Mouse (Mus musculus) bone marrow, adult 2 months (tissue): ENCODE measurements around the gene Gm21541. TPM values are rescaled to one million over a fixed set of nuclear protein-coding genes. Genes with fewer than 3 reads are reported as not detected.
"Not testable (repeated sequence)": the region's sequence is repeated elsewhere in the genome, so short reads cannot be mapped to it uniquely, and the experiment has no call there.

Experiments used
- H3K27ac ChIP-seq: fragments of 200-500 bp; 2 replicates; pipeline ENCODE4 v1.5.1; 2012; ENCODE audit warnings: low read depth, mild to moderate bottlenecking, control low read depth, inconsistent platforms, low read length; ENCODE audit not compliant: control insufficient read depth, poor library complexity, insufficient read depth
- H3K4me1 ChIP-seq: fragments of 200-500 bp; 2 replicates; pipeline ENCODE4 v1.6.1; 2011; ENCODE audit warnings: low read length; ENCODE audit not compliant: control insufficient read depth, insufficient read depth
- H3K4me3 ChIP-seq: fragments of 200-500 bp; replicated peaks from 2 replicates; pipeline ENCODE3; 2011; ENCODE audit warnings: mild to moderate bottlenecking, low read depth, low read length, control low read depth; ENCODE audit not compliant: control insufficient read depth
- WGBS: fragments of 180-500 bp; shearing (Covaris S2); methylation state at CpG from one replicate; pipeline ENCODE4 v1.1.7; 2018; 5-methylcytosine and 5-hydroxymethylcytosine counted together
- polyA plus RNA-seq: library from polyadenylated mRNA; stranded (reverse); fragments of >200 nt; gene quantifications from 2 replicates; pipeline ENCODE4 v1.2.4, GENCODE M21; 2011; ENCODE audit warnings: low replicate concordance; ENCODE audit not compliant: missing spikeins, insufficient read depth, insufficient read length

Gm21541 gene
- polyA plus RNA-seq = not detected in 2 replicates

GRCm38 (mm10) chr4:41903310-41903709 lies at the start of gene Gm21541:
TSS of gene Gm21541 (plus strand) at chr4:41903610.
- WGBS = no CpG with 5 or more reads among the region's 5 CpGs
- not testable (repeated sequence) for H3K4me3 ChIP-seq

DNA sequence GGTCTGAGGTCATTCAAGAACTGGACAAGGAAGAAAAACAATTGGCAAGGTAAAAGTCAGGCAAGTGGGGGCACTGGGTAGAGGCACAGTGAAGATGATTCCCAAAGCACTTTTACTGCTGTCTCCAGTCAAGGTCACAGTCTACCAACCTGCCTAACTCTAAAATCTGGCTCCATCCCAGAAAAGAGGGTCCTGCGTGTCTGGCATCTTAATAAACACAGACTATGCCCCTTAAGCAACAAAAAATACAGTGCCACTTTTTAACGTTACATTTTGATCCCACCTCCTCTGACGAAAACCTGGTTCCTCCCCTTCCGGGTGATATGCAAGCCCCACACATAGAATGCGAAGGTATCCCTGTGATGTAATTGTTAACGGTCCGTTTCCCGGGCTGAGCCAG lies 37.9 kb downstream of the Gm21541 start, which contains the start of gene Gm20878:
Gene Gm20878 (plus strand): TSS at position 301 of the 400 bp plus-strand sequence.
- not testable (repeated sequence) for H3K4me3 ChIP-seq, H3K4me1 ChIP-seq, H3K27ac ChIP-seq
- whole genome bisulfite sequencing = no CpG with 5 or more reads among the region's 8 CpGs

More at GRCm38 (mm10) chr4:41903310-41903709, at the start of gene Gm21541:
- H3K4me1 ChIP-seq, H3K27ac ChIP-seq: not testable (repeated sequence)

Other genes with a start within 250 kb of the Gm21541 start
- gene Cntfr, start 206.5 kb upstream of the Gm21541 start, polyA plus RNA-seq = not detected in 2 replicates
- 77.3 and 83.6 TPM in 2 replicates for gene Il11ra1, start 203.6 kb upstream of the Gm21541 start, polyA plus RNA-seq
- gene Rpp25l, start 190.1 kb upstream of the Gm21541 start, polyA plus RNA-seq = 30.1 and 37.2 TPM in 2 replicates
- 24.0 and 48.2 TPM in 2 replicates for gene Dctn3, start 180.4 kb upstream of the Gm21541 start, polyA plus RNA-seq
- not detected in 2 replicates for gene Arid3c, start 172.5 kb upstream of the Gm21541 start, polyA plus RNA-seq
- 12.3 and 26.9 TPM in 2 replicates for gene Galt, start 148.4 kb upstream of the Gm21541 start, polyA plus RNA-seq
- gene Sigmar1, start 147.5 kb upstream of the Gm21541 start, polyA plus RNA-seq = 6.0 and 13.4 TPM in 2 replicates
- gene Ccl27a, start 129.4 kb upstream of the Gm21541 start, polyA plus RNA-seq = 6.2 and 28.8 TPM in 2 replicates
- gene Gm20878, start 38.0 kb downstream of the Gm21541 start, polyA plus RNA-seq = 3.8 and 6.1 TPM in 2 replicates
- gene Fam205a4, start 62.4 kb downstream of the Gm21541 start, polyA plus RNA-seq = 0.45 TPM in 1 of 2 replicates, not detected in the other
- not detected in 2 replicates for gene Gm21093, start 131.1 kb downstream of the Gm21541 start, polyA plus RNA-seq
- gene Gm3893, start 187.6 kb downstream of the Gm21541 start, polyA plus RNA-seq = not detected in 2 replicates
- gene Gm13304, start 211.2 kb downstream of the Gm21541 start, polyA plus RNA-seq = not detected in 2 replicates
- gene Gm13306, start 249.8 kb downstream of the Gm21541 start, polyA plus RNA-seq = not detected in 2 replicates